Mouse (Mus musculus) ES-Bruce4 (cell line): ENCODE measurements around the gene Fbxo47.

Experiments
- CTCF ChIP-seq: IDR thresholded peaks from one replicate; pipeline ENCODE4 v1.8.1; 2011; ENCODE audit warnings: low read depth, low read length
- POLR2A ChIP-seq: IDR thresholded peaks from one replicate; pipeline ENCODE4 v1.8.1; 2011; ENCODE audit warnings: low read length; ENCODE audit not compliant: insufficient read depth

- TF ChIP-seq CTCF = no peak
- TF ChIP-seq POLR2A = no peak
Observed at GRCm38 (mm10) chr11:97803847-97804246, 80.1 kb downstream of the Fbxo47 start.
